ENCODE assay signal across 36 mouse cellular contexts in the genomic region with DNA sequence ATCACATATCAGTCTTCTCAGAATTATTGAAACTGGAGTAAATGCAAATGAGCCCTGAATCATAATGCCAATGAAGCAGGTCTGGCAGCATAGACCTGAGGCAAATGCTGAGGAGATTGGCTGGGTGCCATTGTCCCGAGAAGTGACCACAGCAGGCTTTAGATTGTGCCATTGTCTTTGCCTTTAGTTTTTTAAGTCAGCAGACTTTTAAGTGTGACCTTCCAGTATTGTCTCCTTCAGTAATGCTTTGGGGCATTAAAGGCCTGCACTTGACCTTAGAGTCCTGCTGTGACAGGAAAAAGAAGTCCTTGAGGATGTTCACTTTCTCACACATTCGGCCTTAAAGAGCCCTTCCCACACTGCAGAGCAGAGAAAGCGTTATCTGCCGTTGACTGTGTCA. TPM values are rescaled to one million over a fixed set of nuclear protein-coding genes. Genes with fewer than 3 reads are reported as not detected.
DNase-seq lines count a peak whose midpoint lies in the region; ATAC-seq and TF ChIP-seq lines count a peak whose summit lies in the region.
"Had no signal": no experiment of that assay in that cellular context is flagged by ENCODE, and none has a peak within 500 bp of the region (broad histone marks: within the 10 kb centered on the region; RNA-seq: fewer than 3 reads in every experiment).

No protein-coding gene starts in this region.

- no peaks in the 10 kb centered on the region for H3K9me3 ChIP-seq in liver, postnatal 0 days (ENCODE audit: low read length)
- no peaks in the 10 kb centered on the region for H3K9me3 ChIP-seq in intestine, embryonic 15.5 days
- H3K9me3 ChIP-seq: embryonic facial prominence, embryonic 12.5 days; embryonic facial prominence, embryonic 15.5 days; hindbrain, embryonic 13.5 days had no signal

- no peak for TF ChIP-seq EP300 in liver, postnatal 0 days (IDR thresholded peaks at IDR 0.05; ENCODE audit: low read depth)

- TF ChIP-seq POLR2A in lung, adult 2 months (IDR thresholded peaks at IDR 0.05; ENCODE audit: borderline replicate concordance, extremely low read depth, low read depth, low read length), result no peak

- DNase-seq in liver, postnatal 0 days, result no peak
- DNase-seq in liver, result no peak
- peak; percentile 66 for DNase-seq in R1 (ENCODE audit: low read depth, low spot score)
- no peak for DNase-seq in lung, adult 2 months
- DNase-seq in gastrocnemius, adult 8-10 months (ENCODE audit: low spot score in 2 of 2), result no peak
- DNase-seq: adrenal gland, postnatal 10 days; adrenal gland, postnatal 36 days; B cell, adult 2 months; cerebellum, adult 11 months; cerebellum, adult 2 months; cerebellum, adult 9-11 months; cerebellum, postnatal 25 days; forebrain, postnatal 0 days; gastrocnemius, adult 2 months; gastrocnemius, postnatal 25 days; heart, adult 2 months had no signal

- H3K4me2 ChIP-seq in liver, postnatal 0 days (ENCODE audit: low read depth, low read length), result no peak overlapping the region
- H3K4me2 ChIP-seq in intestine, embryonic 15.5 days (replicated peaks), result no peak overlapping the region
- H3K4me2 ChIP-seq: embryonic facial prominence, embryonic 12.5 days; embryonic facial prominence, embryonic 15.5 days; heart, embryonic 11.5 days; hindbrain, embryonic 13.5 days had no signal

- H3K27ac ChIP-seq in liver, postnatal 0 days (ENCODE audit: low read depth), result peak overlapping the region; percentile 74
- peak overlapping the region; percentile 77; the same call in 1 of the 2 replicates for H3K27ac ChIP-seq in intestine, embryonic 15.5 days
- peak overlapping the region; percentile 90; the same call in 1 of the 2 replicates for H3K27ac ChIP-seq in macrophage
- H3K27ac ChIP-seq: embryonic facial prominence, embryonic 12.5 days; embryonic facial prominence, embryonic 15.5 days; gastrocnemius, adult 2 months; heart, adult 2 months; hindbrain, embryonic 13.5 days had no signal

- ATAC-seq in liver, postnatal 0 days, result no peak
- no peak for ATAC-seq in intestine, embryonic 15.5 days
- no peak for ATAC-seq in megakaryocyte progenitor cell, adult 5-6 weeks (replicated peaks; ENCODE audit: poor library complexity)
- ATAC-seq: forebrain, embryonic 14.5 days; forebrain, postnatal 0 days; hindbrain, embryonic 16.5 days had no signal

- no peak overlapping the region for H3K4me3 ChIP-seq in liver, postnatal 0 days (ENCODE audit: low read depth, low read length)
- no peak overlapping the region for H3K4me3 ChIP-seq in intestine, embryonic 15.5 days (replicated peaks)
- H3K4me3 ChIP-seq in macrophage (ENCODE audit: inconsistent target), result no peak overlapping the region
- H3K4me3 ChIP-seq in lung, adult 2 months (replicated peaks; ENCODE audit: extremely low read depth, low read depth, low read length), result no peak overlapping the region
- H3K4me3 ChIP-seq: embryonic facial prominence, embryonic 12.5 days; embryonic facial prominence, embryonic 15.5 days; gastrocnemius, adult 2 months; heart, adult 2 months; hindbrain, embryonic 13.5 days had no signal

- H3K9ac ChIP-seq in liver, postnatal 0 days (replicated peaks), result no peak overlapping the region
- H3K9ac ChIP-seq in intestine, embryonic 15.5 days, result no peak overlapping the region
- H3K9ac ChIP-seq: embryonic facial prominence, embryonic 12.5 days; embryonic facial prominence, embryonic 15.5 days; forebrain, postnatal 0 days; hindbrain, embryonic 13.5 days had no signal

- H3K79me2 ChIP-seq in macrophage (ENCODE audit: inconsistent target), result peaks cover 49% of the 10 kb centered on the region

- 80% methylated on average over 4 of the region's 4 CpGs for WGBS in liver, postnatal 0 days (ENCODE audit: insufficient replicate concordance)
- 83% methylated on average over 4 of the region's 4 CpGs for WGBS in intestine, embryonic 15.5 days
- WGBS in macrophage (ENCODE audit: missing documents), result 92% methylated on average over 4 of the region's 4 CpGs
- 87% methylated on average over 4 of the region's 4 CpGs for WGBS in lung, adult 2 months

- H3K27me3 ChIP-seq in liver, postnatal 0 days (ENCODE audit: insufficient read depth, low read length), result no peaks in the 10 kb centered on the region
- H3K27me3 ChIP-seq in intestine, embryonic 15.5 days (replicated peaks), result no peaks in the 10 kb centered on the region
- H3K27me3 ChIP-seq: CH12.LX; embryonic facial prominence, embryonic 12.5 days; embryonic facial prominence, embryonic 15.5 days; hindbrain, embryonic 13.5 days had no signal

- H3K36me3 ChIP-seq in liver, postnatal 0 days (replicated peaks; ENCODE audit: insufficient read depth, low read length), result peaks cover 54% of the 10 kb centered on the region
- H3K36me3 ChIP-seq in intestine, embryonic 15.5 days, result peaks cover 35% of the 10 kb centered on the region; the same call in 1 of the 2 replicates
- H3K36me3 ChIP-seq in macrophage (ENCODE audit: inconsistent target), result no peaks in the 10 kb centered on the region

- peaks cover 13% of the 10 kb centered on the region for H3K4me1 ChIP-seq in liver, postnatal 0 days (ENCODE audit: insufficient read depth)
- H3K4me1 ChIP-seq in intestine, embryonic 15.5 days (replicated peaks), result 0 out of 2 replicates have a peak, but pooled peaks cover 5% of the 10 kb centered on the region
- 0 out of 2 replicates have a peak, but pooled peaks cover 2% of the 10 kb centered on the region for H3K4me1 ChIP-seq in lung, adult 2 months (ENCODE audit: control insufficient read depth, insufficient read depth, low read length)
- H3K4me1 ChIP-seq: embryonic facial prominence, embryonic 12.5 days; embryonic facial prominence, embryonic 15.5 days; hindbrain, embryonic 13.5 days had no signal

- TF ChIP-seq CTCF in liver, postnatal 0 days (IDR thresholded peaks at IDR 0.05; ENCODE audit: low read depth), result no peak
- no peak for TF ChIP-seq CTCF in lung, adult 2 months (IDR thresholded peaks at IDR 0.05; ENCODE audit: insufficient read depth, low read length)

RNA-seq across cellular contexts. Expression of a gene that starts 7.4 kb away (rescaled TPM):
- 5.2 and 5.7 TPM in 2 replicates for polyA plus RNA-seq in liver, postnatal 0 days (2015; fragmentation: Nextera tagmentation; extraction: Ambion mirVana)
- 17.0 and 18.8 TPM in 2 replicates for polyA plus RNA-seq in intestine, embryonic 15.5 days (2015; fragmentation: Nextera tagmentation; extraction: Ambion mirVana)
- 10 to 100 TPM in 1 of 26 experiments, 1 to 10 TPM in 24, under 1 TPM in 1; 0.87 to 10.3 (median 4.8) TPM for total RNA-seq in macrophage (2018; cell fraction: chromatin; rRNA removed)
- 1 to 10 TPM in 21 of 26 experiments, under 1 TPM in 5; 0.52 to 3.7 (median 1.5) TPM for total RNA-seq in macrophage (2018; cell fraction: cytosol; rRNA removed)
- 10 to 100 TPM in 1 of 26 experiments, 1 to 10 TPM in 23, under 1 TPM in 2; 0.81 to 13.5 (median 3.0) TPM for total RNA-seq in macrophage (2018; cell fraction: nucleus; rRNA removed)
- 1.1 to 7.5 TPM (median 2.4 TPM) in 3 replicates for polyA plus RNA-seq in macrophage (2018)
- 9.8 and 9.9 TPM in 2 replicates for total RNA-seq in megakaryocyte progenitor cell, adult 5-6 weeks (2015)
- total RNA-seq in megakaryocyte progenitor cell, adult 5-6 weeks (2017), result 16.0 and 23.1 TPM in 2 replicates
- polyA plus RNA-seq in lung, adult 2 months (2012; rRNA removed), result 0.38 and 0.49 TPM in 2 replicates
- total RNA-seq in gastrocnemius, adult 8-10 months (2022), result under 1 TPM; 0.12 to 0.70 (median 0.32) TPM

RNA-seq across cellular contexts. Expression of a gene that starts 7.5 kb away (rescaled TPM):
- 6.0 and 6.5 TPM in 2 replicates for polyA plus RNA-seq in liver, postnatal 0 days (2015; fragmentation: Nextera tagmentation; extraction: Ambion mirVana)
- polyA plus RNA-seq in intestine, embryonic 15.5 days (2015; fragmentation: Nextera tagmentation; extraction: Ambion mirVana), result 11.9 and 12.6 TPM in 2 replicates
- total RNA-seq in macrophage (2018; cell fraction: chromatin; rRNA removed), result 100 to 1,000 TPM in 18 of 26 experiments, 10 to 100 TPM in 8; 43.4 to 241 (median 126) TPM
- 10 to 100 TPM in 7 of 26 experiments, 1 to 10 TPM in 19; 6.0 to 13.4 (median 8.5) TPM for total RNA-seq in macrophage (2018; cell fraction: cytosol; rRNA removed)
- total RNA-seq in macrophage (2018; cell fraction: nucleus; rRNA removed), result 100 to 1,000 TPM in 2 of 26 experiments, 10 to 100 TPM in 24; 15.4 to 103 (median 65.4) TPM
- 7.7 to 13.2 TPM (median 7.9 TPM) in 3 replicates for polyA plus RNA-seq in macrophage (2018)
- total RNA-seq in megakaryocyte progenitor cell, adult 5-6 weeks (2015), result 12.9 and 19.3 TPM in 2 replicates
- total RNA-seq in megakaryocyte progenitor cell, adult 5-6 weeks (2017), result 18.0 and 19.5 TPM in 2 replicates
- 3.8 and 6.8 TPM in 2 replicates for polyA plus RNA-seq in lung, adult 2 months (2012; rRNA removed)
- total RNA-seq in gastrocnemius, adult 8-10 months (2022), result 10 to 100 TPM in 3 of 4 experiments, 1 to 10 TPM in 1; 9.9 to 16.6 (median 13.7) TPM

RNA-seq across cellular contexts. Expression of a gene that starts 27.4 kb away (rescaled TPM):
- 1.6 and 2.2 TPM in 2 replicates for polyA plus RNA-seq in liver, postnatal 0 days (2015; fragmentation: Nextera tagmentation; extraction: Ambion mirVana)
- polyA plus RNA-seq in intestine, embryonic 15.5 days (2015; fragmentation: Nextera tagmentation; extraction: Ambion mirVana), result 7.2 and 10.5 TPM in 2 replicates
- total RNA-seq in macrophage (2018; cell fraction: chromatin; rRNA removed), result 10 to 100 TPM in 21 of 26 experiments, 1 to 10 TPM in 5; 7.1 to 32.2 (median 14.5) TPM
- 10 to 100 TPM in 1 of 26 experiments, 1 to 10 TPM in 25; 2.7 to 10.8 (median 5.2) TPM for total RNA-seq in macrophage (2018; cell fraction: cytosol; rRNA removed)
- total RNA-seq in macrophage (2018; cell fraction: nucleus; rRNA removed), result 10 to 100 TPM in 21 of 26 experiments, 1 to 10 TPM in 5; 4.0 to 27.0 (median 12.2) TPM
- polyA plus RNA-seq in macrophage (2018), result 3.0 to 7.3 TPM (median 5.6 TPM) in 3 replicates
- total RNA-seq in megakaryocyte progenitor cell, adult 5-6 weeks (2015), result 1.0 and 1.9 TPM in 2 replicates
- total RNA-seq in megakaryocyte progenitor cell, adult 5-6 weeks (2017), result 1.3 TPM in 1 of 2 replicates, not detected in the other
- 5.1 and 6.1 TPM in 2 replicates for polyA plus RNA-seq in lung, adult 2 months (2012; rRNA removed)
- not detected for total RNA-seq in gastrocnemius, adult 8-10 months (2022)
- total RNA-seq: hematopoietic stem cell, adult 5-6 weeks had no signal

RNA-seq across cellular contexts. Expression of a gene that starts 33.8 kb away (rescaled TPM):
- 0.49 TPM in 1 of 2 replicates, not detected in the other for polyA plus RNA-seq in liver, postnatal 0 days (2015; fragmentation: Nextera tagmentation; extraction: Ambion mirVana)
- not detected in 2 replicates for polyA plus RNA-seq in intestine, embryonic 15.5 days (2015; fragmentation: Nextera tagmentation; extraction: Ambion mirVana)
- not detected for total RNA-seq in macrophage (2018; cell fraction: chromatin; rRNA removed)
- total RNA-seq in macrophage (2018; cell fraction: cytosol; rRNA removed), result not detected
- not detected for total RNA-seq in macrophage (2018; cell fraction: nucleus; rRNA removed)
- not detected in 3 replicates for polyA plus RNA-seq in macrophage (2018)
- total RNA-seq in megakaryocyte progenitor cell, adult 5-6 weeks (2015), result not detected in 2 replicates
- total RNA-seq in megakaryocyte progenitor cell, adult 5-6 weeks (2017), result not detected in 2 replicates
- polyA plus RNA-seq in lung, adult 2 months (2012; rRNA removed), result not detected in 2 replicates
- not detected for total RNA-seq in gastrocnemius, adult 8-10 months (2022)
- total RNA-seq: adrenal gland, adult 18-20 months; adrenal gland, postnatal 10 days; adrenal gland, postnatal 36 days; CH12.LX; common myeloid progenitor, adult 5-6 weeks; forebrain, postnatal 0 days; gastrocnemius, adult 2 months; gastrocnemius, postnatal 25 days; heart, adult 2 months; heart, postnatal 25 days; hematopoietic stem cell, adult 5-6 weeks; MEL had no signal
- polyA plus RNA-seq: cerebellum, adult 2 months; embryonic facial prominence, embryonic 12.5 days; embryonic facial prominence, embryonic 15.5 days; forebrain, embryonic 11.5 days; forebrain, embryonic 14.5 days; forebrain, postnatal 0 days; frontal cortex, adult 2 months; gonadal fat pad, adult 2 months; heart, adult 2 months; heart, embryonic 14.5 days; heart, postnatal 0 days; hindbrain, embryonic 13.5 days; hindbrain, embryonic 16.5 days had no signal

RNA-seq across cellular contexts. Expression of a gene that starts 44.3 kb away (rescaled TPM):
- 2.6 and 3.0 TPM in 2 replicates for polyA plus RNA-seq in liver, postnatal 0 days (2015; fragmentation: Nextera tagmentation; extraction: Ambion mirVana)
- polyA plus RNA-seq in intestine, embryonic 15.5 days (2015; fragmentation: Nextera tagmentation; extraction: Ambion mirVana), result 9.8 and 10.7 TPM in 2 replicates
- 100 to 1,000 TPM in 20 of 26 experiments, 10 to 100 TPM in 6; 35.0 to 275 (median 143) TPM for total RNA-seq in macrophage (2018; cell fraction: chromatin; rRNA removed)
- 100 to 1,000 TPM in 1 of 26 experiments, 10 to 100 TPM in 25; 32.5 to 109 (median 56.1) TPM for total RNA-seq in macrophage (2018; cell fraction: cytosol; rRNA removed)
- 100 to 1,000 TPM in 21 of 26 experiments, 10 to 100 TPM in 5; 40.7 to 293 (median 123) TPM for total RNA-seq in macrophage (2018; cell fraction: nucleus; rRNA removed)
- polyA plus RNA-seq in macrophage (2018), result 58.5 to 74.7 TPM (median 60.7 TPM) in 3 replicates
- total RNA-seq in megakaryocyte progenitor cell, adult 5-6 weeks (2015), result 29.9 and 30.6 TPM in 2 replicates
- total RNA-seq in megakaryocyte progenitor cell, adult 5-6 weeks (2017), result 21.7 and 24.9 TPM in 2 replicates
- 19.9 and 26.1 TPM in 2 replicates for polyA plus RNA-seq in lung, adult 2 months (2012; rRNA removed)
- 10 to 100 TPM in 2 of 4 experiments, 1 to 10 TPM in 2; 8.3 to 17.1 (median 10.4) TPM for total RNA-seq in gastrocnemius, adult 8-10 months (2022)
